Mouse (Mus musculus) megakaryocyte, adult 5-6 weeks (primary cell): ENCODE results near the gene Ppp6c. TPM values are rescaled to one million over a fixed set of nuclear protein-coding genes. Genes with fewer than 3 reads are reported as not detected.
"Not testable (repeated sequence)": the region's sequence is repeated elsewhere in the genome, so short reads cannot be mapped to it uniquely, and the experiment has no call there.

Experiments
- ATAC-seq: 2 replicates; pipeline ENCODE4 v1.8.0; 2016; ENCODE audit warnings: mild to moderate bottlenecking, inconsistent platforms; ENCODE audit not compliant: poor library complexity, severe bottlenecking
- total RNA-seq, 2 experiments: library from RNA; stranded (forward) in 1 of 2; stranded (reverse) in 1 of 2; fragments of 153-499, 151-499 nt in 1 of 2; fragments of 221-1000, 200-1000 nt in 1 of 2; gene quantifications; 2 replicates each; pipeline versions ENCODE4 v1.2.3 to v1.2.4; 2015 to 2017

The Ppp6c gene
- 133 and 150 TPM in 2 replicates for total RNA-seq (2015)
- total RNA-seq (2017), result 71.6 and 77.3 TPM in 2 replicates

- ATAC-seq, result peak; percentile 96
Observed at GRCm38 (mm10) chr2:39226019-39226640, at the start of gene Ppp6c. Gene Ppp6c, minus strand, starts transcription at chr2:39226451.

- ATAC-seq, result peak; percentile 49; the same call in 1 of the 2 replicates
Observed at GRCm38 (mm10) chr2:39268357-39268756, 42.1 kb upstream of the Ppp6c start.

- not testable (repeated sequence) for ATAC-seq
Observed at GRCm38 (mm10) chr2:39252275-39252674, 26.0 kb upstream of the Ppp6c start.

- not testable (repeated sequence) for ATAC-seq
Observed at GRCm38 (mm10) chr2:39246862-39247261, 20.6 kb upstream of the Ppp6c start.

GRCm38 (mm10) chr2:39226731-39227130 lies 480 bp upstream of the Ppp6c start:
- ATAC-seq, result no peak

- ATAC-seq, result peak; percentile 55
Observed at GRCm38 (mm10) chr2:39225331-39226018, 776 bp downstream of the Ppp6c start.

GRCm38 (mm10) chr2:39224621-39225020 lies 1.6 kb downstream of the Ppp6c start:
- ATAC-seq, result no peak

- no peak for ATAC-seq
Observed at GRCm38 (mm10) chr2:39220010-39220409, 6.2 kb downstream of the Ppp6c start.

GRCm38 (mm10) chr2:39219034-39219433 lies 7.2 kb downstream of the Ppp6c start:
- no peak for ATAC-seq

GRCm38 (mm10) chr2:39217150-39217549 lies 9.1 kb downstream of the Ppp6c start:
- ATAC-seq, result no peak

- no peak for ATAC-seq
Observed at GRCm38 (mm10) chr2:39210738-39211137, 15.5 kb downstream of the Ppp6c start.

- ATAC-seq, result no peak
Observed at GRCm38 (mm10) chr2:39203359-39203758, 22.9 kb downstream of the Ppp6c start.

GRCm38 (mm10) chr2:39194809-39195208 lies 31.4 kb downstream of the Ppp6c start:
- no peak for ATAC-seq

- ATAC-seq, result peak; percentile 98
Observed at GRCm38 (mm10) chr2:39190561-39191056, 35.6 kb downstream of the Ppp6c start, which contains the start of gene Scai. Gene Scai, minus strand, starts transcription at chr2:39190734.

GRCm38 (mm10) chr2:39189961-39190560 lies 36.2 kb downstream of the Ppp6c start:
- peak; percentile 27 for ATAC-seq

- ATAC-seq, result no peak
Observed at GRCm38 (mm10) chr2:39185942-39186341, 40.3 kb downstream of the Ppp6c start.

GRCm38 (mm10) chr2:39183587-39183986 lies 42.7 kb downstream of the Ppp6c start:
- ATAC-seq, result no peak

GRCm38 (mm10) chr2:39160996-39161395 lies 65.3 kb downstream of the Ppp6c start:
- ATAC-seq, result no peak

- ATAC-seq, result no peak
Observed at GRCm38 (mm10) chr2:39157916-39158315, 68.3 kb downstream of the Ppp6c start.

- ATAC-seq, result no peak
Observed at GRCm38 (mm10) chr2:39156821-39157220, 69.4 kb downstream of the Ppp6c start.

GRCm38 (mm10) chr2:39150943-39151342 lies 75.3 kb downstream of the Ppp6c start:
- ATAC-seq, result no peak

- ATAC-seq, result peak; percentile 57
Observed at GRCm38 (mm10) chr2:39148075-39148474, 78.2 kb downstream of the Ppp6c start.
